Mouse (Mus musculus): ENCODE results near the gene Lmod3.
A peak's percentile ranks its signal among the peaks of the same experiment; 100 is the strongest.

The Lmod3 gene

GRCm38 (mm10) chr6:97252711-97253221, at the start of gene Lmod3:
Gene Lmod3 (minus strand): TSS chr6:97252759.
- DNase-seq: no peak

DNA sequence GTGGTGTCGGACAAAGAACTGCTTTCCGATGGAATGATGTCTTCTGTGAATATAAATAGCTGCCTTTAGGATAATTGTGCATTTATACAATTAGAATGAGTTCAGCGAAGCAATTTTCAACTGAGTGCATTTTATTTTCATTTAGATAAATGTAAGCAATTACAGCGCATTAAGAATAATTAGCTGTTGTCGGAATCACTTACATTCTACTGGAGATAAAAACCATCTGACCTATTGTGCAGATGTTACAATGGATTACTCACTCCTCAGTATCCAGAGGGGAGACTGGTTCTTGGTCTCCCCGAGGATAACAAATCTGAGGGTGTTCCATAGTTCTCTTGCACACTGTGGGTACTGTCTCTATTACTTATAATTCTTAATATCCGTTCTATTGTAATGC, 49.7 kb upstream of the Lmod3 start:
- DNase-seq: no peak

GRCm38 (mm10) chr6:97300659-97301058, 48.1 kb upstream of the Lmod3 start:
- DNase-seq: no peak

- DNase-seq: no peak
Observed at GRCm38 (mm10) chr6:97300180-97300579, 47.6 kb upstream of the Lmod3 start.

GRCm38 (mm10) chr6:97297151-97297550, 44.6 kb upstream of the Lmod3 start:
- no peak for DNase-seq

DNA sequence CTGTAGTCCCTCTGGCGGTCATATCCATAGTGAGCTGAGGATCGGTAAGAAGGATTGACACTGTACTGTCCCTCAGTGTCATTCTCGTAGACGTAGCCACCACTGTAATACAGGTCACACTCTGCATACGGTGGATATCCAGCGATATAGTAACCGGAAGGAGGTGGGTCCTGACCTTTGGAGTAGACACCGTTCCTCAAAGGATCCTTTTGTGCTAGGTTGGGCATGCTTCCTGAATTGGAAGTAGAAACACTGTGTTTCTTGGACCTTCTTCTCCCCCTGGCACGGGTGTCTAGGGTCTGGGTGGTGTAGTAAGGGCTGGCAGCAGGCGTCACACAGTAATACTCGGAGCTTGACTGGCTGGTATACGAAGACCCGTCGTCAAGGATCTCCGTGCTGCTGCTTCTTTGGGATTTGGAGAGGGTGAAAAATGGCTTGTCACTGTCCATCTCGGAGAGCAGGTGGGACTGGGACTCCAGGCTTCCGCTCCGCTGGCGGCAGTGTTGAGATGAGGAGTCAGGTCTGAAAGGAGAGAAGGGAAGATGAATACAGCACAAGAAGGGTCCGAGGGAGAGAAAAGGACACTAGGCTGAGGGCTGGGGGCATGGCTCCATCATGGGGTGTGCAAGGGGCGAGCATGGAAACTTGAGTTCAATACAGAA, 43.4 kb upstream of the Lmod3 start:
- no peak for DNase-seq

GRCm38 (mm10) chr6:97295416-97295815, 42.9 kb upstream of the Lmod3 start:
- no peak for DNase-seq

DNA sequence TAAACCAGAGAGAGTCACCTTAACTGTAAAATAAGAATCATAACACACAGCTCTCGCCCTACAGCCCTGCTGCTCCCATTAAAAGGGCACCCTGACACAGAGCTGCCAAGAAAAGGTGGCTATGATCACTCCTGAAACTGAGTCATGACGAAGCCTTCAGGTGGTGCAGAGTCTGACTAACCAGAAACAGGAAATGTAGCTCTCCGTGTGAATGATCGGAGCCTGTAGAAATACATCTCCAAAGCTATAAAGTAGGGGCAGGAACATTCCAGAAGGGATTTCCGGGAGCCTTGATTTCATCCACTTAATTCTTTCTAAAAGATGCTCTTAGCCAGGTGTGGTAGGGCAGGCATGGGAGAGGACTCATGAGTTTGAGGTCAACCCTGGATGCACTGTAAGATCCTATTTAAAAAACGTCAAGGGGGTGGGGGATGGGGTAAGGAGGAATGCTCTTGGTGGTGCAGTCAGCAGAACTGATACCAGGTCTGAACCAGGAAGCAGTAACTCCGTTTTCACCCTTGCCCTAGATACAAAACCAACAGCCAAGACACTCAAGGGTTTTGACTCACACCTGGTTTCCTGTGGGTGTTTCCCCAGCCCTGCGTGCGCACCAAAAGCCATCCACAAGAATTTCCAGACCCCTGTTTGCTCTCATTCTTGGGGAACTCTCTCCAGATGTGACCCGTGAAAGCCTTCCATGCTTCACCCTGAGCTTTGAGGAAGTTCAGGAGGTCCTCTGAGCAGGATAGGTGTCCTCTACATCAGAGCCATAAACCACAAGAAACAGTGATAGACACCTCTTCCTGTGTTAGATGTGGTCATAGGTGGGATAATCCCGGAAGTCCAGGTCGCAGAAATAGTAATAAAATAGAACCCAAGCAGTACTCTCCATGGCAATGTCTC, 41.4 kb upstream of the Lmod3 start:
- DNase-seq: no peak

GRCm38 (mm10) chr6:97292894-97293293, 40.3 kb upstream of the Lmod3 start:
- DNase-seq: no peak

DNA sequence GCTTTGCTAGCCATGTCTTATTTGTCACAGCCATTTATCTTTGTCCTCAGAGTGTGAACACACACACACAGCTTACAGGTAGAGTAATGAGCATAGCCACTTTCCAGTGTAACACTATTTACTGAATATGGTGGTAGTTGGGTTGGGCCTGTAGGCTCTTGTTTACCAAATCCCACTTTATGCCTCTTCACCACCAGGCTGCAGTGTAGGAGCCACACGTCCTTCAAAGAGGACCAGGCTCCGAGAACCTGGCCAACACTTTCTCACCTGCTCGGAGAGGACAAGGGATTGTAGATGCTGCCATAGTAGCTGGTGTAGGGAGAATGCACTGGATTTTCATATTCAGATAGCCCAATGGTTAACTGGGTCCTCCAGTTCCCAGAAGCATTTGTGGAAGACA, 39.5 kb upstream of the Lmod3 start:
- no peak for DNase-seq

- no peak for DNase-seq
Observed at GRCm38 (mm10) chr6:97291159-97291908, 38.8 kb upstream of the Lmod3 start.

DNA sequence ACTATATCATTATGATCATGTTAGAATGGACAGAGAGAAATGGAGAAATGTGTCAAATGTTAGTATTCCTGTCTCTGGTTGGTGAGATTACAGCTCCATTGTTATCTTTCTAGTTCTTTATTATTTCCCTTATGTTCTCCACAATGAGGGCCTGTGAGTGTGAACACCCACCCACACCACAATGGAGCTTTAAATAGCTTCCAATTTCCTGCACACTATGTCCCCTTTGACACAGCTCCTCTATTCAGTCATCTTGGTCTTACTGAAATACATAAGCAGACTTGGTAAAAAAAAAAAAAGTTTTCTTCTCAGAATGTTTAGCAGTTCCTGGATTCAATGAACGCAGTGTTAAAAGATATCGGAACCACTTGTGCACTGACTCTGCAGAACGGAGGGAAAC, 38.1 kb upstream of the Lmod3 start:
- no peak for DNase-seq

DNA sequence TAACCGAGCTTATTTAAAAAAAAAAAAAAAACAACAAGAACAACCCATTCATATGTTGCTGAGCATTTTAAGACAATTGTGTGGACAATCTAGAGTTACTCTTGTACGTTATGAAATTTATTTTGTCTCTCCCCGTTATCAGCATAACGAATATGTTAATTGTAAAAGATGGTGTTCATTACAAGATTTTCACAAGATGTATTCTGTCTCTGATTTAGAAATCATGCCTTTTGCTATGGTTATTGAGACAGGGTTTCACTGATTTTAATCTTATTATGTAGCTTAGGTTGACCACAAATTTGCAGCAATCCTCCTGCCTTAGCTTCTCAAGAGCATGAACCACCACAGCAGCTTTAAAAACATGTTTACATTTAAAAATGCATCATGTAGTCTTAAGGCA, 37.3 kb upstream of the Lmod3 start:
- no peak for DNase-seq

- DNase-seq: no peak
Observed at GRCm38 (mm10) chr6:97289316-97289820, 36.8 kb upstream of the Lmod3 start.

- no peak for DNase-seq
Observed at GRCm38 (mm10) chr6:97288047-97288855, 35.7 kb upstream of the Lmod3 start.

GRCm38 (mm10) chr6:97286332-97286731, 33.8 kb upstream of the Lmod3 start:
- no peak for DNase-seq

DNA sequence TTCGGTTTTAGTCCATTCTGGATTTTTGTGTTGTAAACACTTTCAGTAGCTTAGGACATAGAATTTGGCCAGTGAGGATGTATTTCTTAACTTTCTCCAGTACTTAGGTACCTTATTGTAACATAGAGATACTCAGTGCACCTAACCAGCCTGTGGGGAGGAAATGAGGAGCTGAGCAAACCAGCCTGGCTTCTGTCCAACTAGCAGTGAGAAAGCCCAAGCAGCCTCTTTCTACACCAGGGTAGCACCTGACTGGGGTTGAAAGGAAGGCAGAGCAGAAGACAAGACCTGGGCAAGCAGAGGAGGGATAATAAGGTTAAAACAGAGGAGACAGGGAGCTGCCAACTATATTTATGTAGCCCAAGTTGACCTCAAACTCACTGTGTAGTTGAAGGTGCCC, 31.1 kb upstream of the Lmod3 start:
- no peak for DNase-seq

DNA sequence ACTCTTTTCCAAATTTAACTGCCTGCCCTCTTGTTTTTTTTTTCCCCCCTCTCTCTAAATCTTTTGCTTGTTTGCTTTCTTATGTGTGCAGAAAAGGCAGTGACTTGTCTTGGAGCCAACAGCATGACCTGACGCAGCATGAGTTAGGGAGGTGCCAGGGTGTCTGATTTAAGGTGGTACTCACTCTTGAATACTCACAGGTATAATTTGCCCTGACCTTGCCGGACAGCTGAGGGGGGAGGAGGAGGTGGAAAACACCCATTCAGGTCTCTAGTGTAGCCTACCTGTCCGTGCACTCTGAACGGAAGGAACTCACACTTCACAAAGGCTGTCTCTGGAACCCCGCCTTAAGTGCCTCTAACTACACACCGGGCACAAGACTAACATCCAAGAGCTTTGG, 26.3 kb upstream of the Lmod3 start:
- no peak for DNase-seq

GRCm38 (mm10) chr6:97278014-97278787, 25.6 kb upstream of the Lmod3 start:
- peak; percentile 64 for DNase-seq

DNA sequence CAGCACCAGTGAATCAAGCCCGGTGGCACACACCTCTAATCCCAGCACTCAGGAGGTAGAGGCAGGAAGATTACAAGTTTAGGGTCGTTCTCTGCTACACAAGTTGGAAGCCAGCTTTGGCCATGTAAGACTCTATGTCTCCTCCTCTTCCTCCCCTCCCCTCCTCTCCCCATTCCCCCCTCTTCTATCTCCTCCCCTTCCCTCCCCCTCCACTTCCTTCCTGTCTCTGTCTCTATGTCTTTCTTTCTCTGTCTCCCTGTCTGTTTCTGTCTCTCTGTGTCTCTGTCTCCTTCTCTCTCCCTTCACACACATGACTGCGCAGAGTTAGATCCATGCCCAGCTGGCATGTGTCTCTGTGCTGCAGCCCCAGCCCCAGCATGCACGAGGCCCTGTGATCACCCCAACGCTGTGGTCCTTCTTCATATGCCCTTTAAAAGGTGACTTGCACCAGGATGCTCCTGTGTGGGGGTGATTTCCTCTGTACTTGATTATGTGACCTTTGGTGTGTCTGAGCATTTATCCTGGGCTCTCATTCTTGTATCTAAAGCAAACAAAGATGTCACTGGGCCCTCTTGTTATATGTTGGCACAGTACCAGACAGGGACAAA, 24.4 kb upstream of the Lmod3 start:
- no peak for DNase-seq

GRCm38 (mm10) chr6:97276366-97276765, 23.8 kb upstream of the Lmod3 start:
- no peak for DNase-seq

All from liver (tissue).